ENCODE assay signal across 34 mouse cellular contexts in genomic region chr14:32624811-32625210, GRCm38 (mm10). TPM values are rescaled to one million over a fixed set of nuclear protein-coding genes. Genes with fewer than 3 reads are reported as not detected.
"Had no signal": no experiment of that assay in that cellular context is flagged by ENCODE, and none has a peak within 500 bp of the region (broad histone marks: within the 10 kb centered on the region; RNA-seq: fewer than 3 reads in every experiment).

No protein-coding gene starts in this region.

- ATAC-seq: forebrain, embryonic 13.5 days; forebrain, embryonic 14.5 days; forebrain, embryonic 15.5 days; forebrain, embryonic 16.5 days; forebrain, postnatal 0 days had no signal

- H3K4me3 ChIP-seq: embryonic facial prominence, embryonic 10.5 days; embryonic facial prominence, embryonic 12.5 days; embryonic facial prominence, embryonic 13.5 days; embryonic facial prominence, embryonic 15.5 days; erythroblast, embryonic 14.5 days; forebrain, embryonic 10.5 days; forebrain, embryonic 12.5 days; forebrain, embryonic 13.5 days; forebrain, embryonic 15.5 days; gastrocnemius, adult 2 months had no signal

- H3K4me1 ChIP-seq: embryonic facial prominence, embryonic 12.5 days; embryonic facial prominence, embryonic 13.5 days; embryonic facial prominence, embryonic 15.5 days; forebrain, embryonic 10.5 days; forebrain, embryonic 12.5 days; forebrain, embryonic 13.5 days; forebrain, embryonic 15.5 days had no signal

- DNase-seq: cerebellum, adult 18-20 months; cerebellum, adult 2 months; cerebellum, adult 8-10 months; cerebellum, adult 9-10 months; cerebellum, adult 9-11 months; cerebellum, postnatal 10 days; cerebellum, postnatal 14 days; cerebellum, postnatal 25 days; cerebellum, postnatal 36 days; embryo, embryonic 11 days; forebrain, postnatal 0 days; gastrocnemius, adult 2 months; gastrocnemius, postnatal 10 days; gastrocnemius, postnatal 14 days; gastrocnemius, postnatal 25 days; gastrocnemius, postnatal 36 days; heart, adult 18-20 months had no signal

- H3K27me3 ChIP-seq: embryonic facial prominence, embryonic 12.5 days; embryonic facial prominence, embryonic 13.5 days; embryonic facial prominence, embryonic 15.5 days; forebrain, embryonic 12.5 days; forebrain, embryonic 13.5 days; forebrain, embryonic 15.5 days had no signal

- H3K9ac ChIP-seq: embryonic facial prominence, embryonic 12.5 days; embryonic facial prominence, embryonic 13.5 days; embryonic facial prominence, embryonic 15.5 days; forebrain, embryonic 12.5 days; forebrain, embryonic 13.5 days; forebrain, embryonic 15.5 days; forebrain, postnatal 0 days had no signal

- H3K9me3 ChIP-seq: embryonic facial prominence, embryonic 10.5 days; embryonic facial prominence, embryonic 12.5 days; embryonic facial prominence, embryonic 13.5 days; embryonic facial prominence, embryonic 15.5 days; forebrain, embryonic 10.5 days; forebrain, embryonic 12.5 days; forebrain, embryonic 13.5 days; forebrain, embryonic 15.5 days had no signal

- H3K27ac ChIP-seq: embryonic facial prominence, embryonic 10.5 days; embryonic facial prominence, embryonic 12.5 days; embryonic facial prominence, embryonic 13.5 days; embryonic facial prominence, embryonic 15.5 days; forebrain, embryonic 10.5 days; forebrain, embryonic 12.5 days; forebrain, embryonic 13.5 days; forebrain, embryonic 15.5 days; gastrocnemius, adult 2 months had no signal

- H3K36me3 ChIP-seq: embryonic facial prominence, embryonic 10.5 days; embryonic facial prominence, embryonic 12.5 days; embryonic facial prominence, embryonic 13.5 days; embryonic facial prominence, embryonic 15.5 days; forebrain, embryonic 10.5 days; forebrain, embryonic 12.5 days; forebrain, embryonic 15.5 days had no signal

- H3K4me2 ChIP-seq: embryonic facial prominence, embryonic 12.5 days; embryonic facial prominence, embryonic 13.5 days; embryonic facial prominence, embryonic 15.5 days; forebrain, embryonic 12.5 days; forebrain, embryonic 13.5 days; forebrain, embryonic 15.5 days had no signal

RNA-seq across cellular contexts. Expression of gene Prrxl1, which starts 25.6 kb away (rescaled TPM):
- total RNA-seq: common myeloid progenitor, adult 5-6 weeks; gastrocnemius, adult 18-20 months; gastrocnemius, adult 2 months; gastrocnemius, adult 8-10 months; gastrocnemius, postnatal 10 days; gastrocnemius, postnatal 14 days; gastrocnemius, postnatal 25 days; gastrocnemius, postnatal 36 days; gastrocnemius, postnatal 4 days; granulocyte monocyte progenitor cell, adult 5-6 weeks; heart, adult 18-20 months had no signal
- polyA plus RNA-seq: erythroblast, embryonic 14.5 days; forebrain, embryonic 10.5 days; forebrain, embryonic 14.5 days; forebrain, embryonic 16.5 days; gonadal fat pad, adult 2 months had no signal
